Mouse (Mus musculus): ENCODE measurements around the gene Gpr1. TPM values are rescaled to one million over a fixed set of nuclear protein-coding genes. Genes with fewer than 3 reads are reported as not detected.

The Gpr1 gene
- polyA plus RNA-seq, 1 experiment from 2014 or later: 0.41 TPM

DNA sequence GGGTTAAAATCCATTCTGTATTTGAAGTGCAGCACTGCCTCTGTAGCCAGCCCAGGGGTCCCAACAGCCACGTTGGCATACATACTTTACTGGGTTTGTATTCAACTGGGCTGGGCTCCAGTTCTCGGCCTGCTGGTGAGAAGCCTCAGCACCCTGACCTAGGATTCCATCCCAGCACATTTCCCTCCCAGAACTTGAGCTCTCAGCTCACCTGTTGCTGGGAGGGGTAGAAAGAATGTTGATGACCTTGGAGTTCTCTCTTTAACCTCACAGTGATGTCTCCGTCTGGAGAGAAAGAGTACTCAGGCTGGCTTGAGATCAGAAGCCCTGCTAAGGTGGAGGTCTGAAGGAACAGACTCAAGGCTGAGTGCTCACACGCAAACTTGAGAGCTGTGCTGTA lies 25.0 kb upstream of the Gpr1 start:
- H3K9me3 ChIP-seq (ENCODE audit: control insufficient read depth, low read length): no peaks in the 10 kb centered on the region
- H3K27me3 ChIP-seq (ENCODE audit: control insufficient read depth, insufficient read depth, low read length): no peaks in the 10 kb centered on the region
- ATAC-seq (ENCODE audit: insufficient read depth, low FRiP score, low TSS enrichment): no peak
- H3K27ac ChIP-seq (ENCODE audit: low read depth, low read length): no peak overlapping the region
- no peak overlapping the region for H3K4me2 ChIP-seq (ENCODE audit: low read depth)
- no peaks in the 10 kb centered on the region for H3K4me1 ChIP-seq (ENCODE audit: control insufficient read depth, insufficient read depth, low read length)
- H3K36me3 ChIP-seq (ENCODE audit: control insufficient read depth, insufficient read depth, low read length): no peaks in the 10 kb centered on the region
- WGBS: 54% methylated on average over 4 of the region's 4 CpGs
- H3K9ac ChIP-seq (ENCODE audit: low read length): no peak overlapping the region
- H3K4me3 ChIP-seq (ENCODE audit: low read depth, low read length): no peak overlapping the region
- no peak for DNase-seq (ENCODE audit: low spot score)

GRCm38 (mm10) chr1:63237371-63237770 lies 23.0 kb upstream of the Gpr1 start:
- no peak overlapping the region for H3K9ac ChIP-seq (ENCODE audit: low read length)
- H3K27me3 ChIP-seq (ENCODE audit: control insufficient read depth, insufficient read depth, low read length): no peaks in the 10 kb centered on the region
- H3K27ac ChIP-seq (ENCODE audit: low read depth, low read length): no peak overlapping the region
- H3K4me1 ChIP-seq (ENCODE audit: control insufficient read depth, insufficient read depth, low read length): no peaks in the 10 kb centered on the region
- no peak overlapping the region for H3K4me3 ChIP-seq (ENCODE audit: low read depth, low read length)
- ATAC-seq (ENCODE audit: insufficient read depth, low FRiP score, low TSS enrichment): no peak
- no peak overlapping the region for H3K4me2 ChIP-seq (ENCODE audit: low read depth)
- DNase-seq (ENCODE audit: low spot score): no peak
- WGBS: 27% methylated on average over 5 of the region's 5 CpGs
- H3K9me3 ChIP-seq (ENCODE audit: control insufficient read depth, low read length): no peaks in the 10 kb centered on the region
- no peaks in the 10 kb centered on the region for H3K36me3 ChIP-seq (ENCODE audit: control insufficient read depth, insufficient read depth, low read length)

GRCm38 (mm10) chr1:63227241-63227640 lies 12.9 kb upstream of the Gpr1 start:
- DNase-seq (ENCODE audit: low spot score): no peak
- Histone ChIP-seq H3K36me3 (ENCODE audit: control insufficient read depth, insufficient read depth, low read length) (no peaks in the 10 kb centered on the region), H3K27ac (ENCODE audit: low read depth, low read length) (no peak overlapping the region), H3K27me3 (ENCODE audit: control insufficient read depth, insufficient read depth, low read length) (no peaks in the 10 kb centered on the region), H3K4me1 (ENCODE audit: control insufficient read depth, insufficient read depth, low read length) (no peaks in the 10 kb centered on the region), H3K4me2 (ENCODE audit: low read depth) (no peak overlapping the region), H3K4me3 (ENCODE audit: low read depth, low read length) (no peak overlapping the region), H3K9me3 (ENCODE audit: control insufficient read depth, low read length) (no peaks in the 10 kb centered on the region), H3K9ac (ENCODE audit: low read length) (no peak overlapping the region)
- 69% methylated on average over 5 of the region's 5 CpGs for WGBS
- no peak for ATAC-seq (ENCODE audit: insufficient read depth, low FRiP score, low TSS enrichment)

DNA sequence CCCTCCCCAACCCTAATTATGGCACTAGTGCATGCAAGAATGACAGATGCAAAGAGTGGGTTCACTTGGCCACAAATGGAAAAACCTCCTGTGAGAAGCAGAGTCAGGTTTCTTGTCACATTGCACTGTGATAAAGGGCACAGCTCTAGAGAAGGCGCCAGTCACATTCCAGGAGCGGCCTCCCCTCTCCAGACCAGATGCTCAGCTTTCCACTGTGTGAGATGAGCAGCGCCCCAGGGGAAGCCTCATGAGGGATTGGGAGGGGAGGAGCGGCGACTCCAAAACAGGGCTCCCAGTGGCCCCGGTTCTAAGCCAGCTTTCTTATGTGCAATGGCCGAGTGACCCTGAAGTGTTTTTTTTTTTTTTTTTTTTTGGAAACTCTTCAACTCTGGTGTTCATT lies 11.5 kb upstream of the Gpr1 start:
- ATAC-seq (ENCODE audit: insufficient read depth, low FRiP score, low TSS enrichment) (no peak), DNase-seq (ENCODE audit: low spot score) (peak; percentile 51)
- Histone ChIP-seq H3K4me1 (ENCODE audit: control insufficient read depth, insufficient read depth, low read length) (no peaks in the 10 kb centered on the region), H3K4me3 (ENCODE audit: low read depth, low read length) (no peak overlapping the region), H3K36me3 (ENCODE audit: control insufficient read depth, insufficient read depth, low read length) (no peaks in the 10 kb centered on the region), H3K9me3 (ENCODE audit: control insufficient read depth, low read length) (no peaks in the 10 kb centered on the region), H3K27ac (ENCODE audit: low read depth, low read length) (no peak overlapping the region), H3K4me2 (ENCODE audit: low read depth) (no peak overlapping the region), H3K9ac (ENCODE audit: low read length) (no peak overlapping the region), H3K27me3 (ENCODE audit: control insufficient read depth, insufficient read depth, low read length) (no peaks in the 10 kb centered on the region)
- WGBS: 16% methylated on average over 7 of the region's 7 CpGs

- H3K9ac ChIP-seq (ENCODE audit: low read length): no peak overlapping the region
- H3K27ac ChIP-seq (ENCODE audit: low read depth, low read length): no peak overlapping the region
- no peak for ATAC-seq (ENCODE audit: insufficient read depth, low FRiP score, low TSS enrichment)
- H3K9me3 ChIP-seq (ENCODE audit: control insufficient read depth, low read length): no peaks in the 10 kb centered on the region
- no peaks in the 10 kb centered on the region for H3K4me1 ChIP-seq (ENCODE audit: control insufficient read depth, insufficient read depth, low read length)
- H3K36me3 ChIP-seq (ENCODE audit: control insufficient read depth, insufficient read depth, low read length): no peaks in the 10 kb centered on the region
- no peaks in the 10 kb centered on the region for H3K27me3 ChIP-seq (ENCODE audit: control insufficient read depth, insufficient read depth, low read length)
- no peak overlapping the region for H3K4me3 ChIP-seq (ENCODE audit: low read depth, low read length)
- H3K4me2 ChIP-seq (ENCODE audit: low read depth): no peak overlapping the region
- WGBS: 88% methylated on average over 4 of the region's 4 CpGs
- no peak for DNase-seq (ENCODE audit: low spot score)
Observed at GRCm38 (mm10) chr1:63225009-63225408, 10.7 kb upstream of the Gpr1 start.

DNA sequence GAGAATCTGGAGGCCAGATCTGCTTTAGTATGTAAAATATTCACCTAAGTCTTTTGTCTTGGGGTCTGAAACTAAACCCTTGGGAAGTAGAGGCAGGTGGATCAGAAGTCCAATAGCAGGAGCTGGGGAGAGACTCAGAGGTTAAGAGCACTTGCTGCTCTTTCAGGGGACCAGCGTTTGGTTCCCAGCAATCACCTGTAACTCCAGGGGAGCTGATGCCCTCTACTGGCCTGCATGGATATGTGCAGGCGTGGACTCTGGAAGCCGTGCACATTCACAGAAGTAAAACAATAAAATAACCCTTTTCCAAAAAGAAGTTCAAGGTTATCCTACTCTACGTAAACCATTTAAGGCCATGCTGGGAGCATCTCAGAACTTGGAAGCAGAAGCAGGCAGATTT lies 4.9 kb upstream of the Gpr1 start:
- H3K9me3 ChIP-seq (ENCODE audit: control insufficient read depth, low read length): 0 out of 2 replicates have a peak, but pooled peaks cover 3% of the 10 kb centered on the region
- H3K4me2 ChIP-seq (ENCODE audit: low read depth): no peak overlapping the region
- no peak for DNase-seq (ENCODE audit: low spot score)
- H3K36me3 ChIP-seq (ENCODE audit: control insufficient read depth, insufficient read depth, low read length): no peaks in the 10 kb centered on the region
- H3K4me1 ChIP-seq (ENCODE audit: control insufficient read depth, insufficient read depth, low read length): no peaks in the 10 kb centered on the region
- no peak overlapping the region for H3K4me3 ChIP-seq (ENCODE audit: low read depth, low read length)
- no peak overlapping the region for H3K27ac ChIP-seq (ENCODE audit: low read depth, low read length)
- H3K9ac ChIP-seq (ENCODE audit: low read length): no peak overlapping the region
- WGBS: 94% methylated on average over 4 of the region's 4 CpGs
- no peaks in the 10 kb centered on the region for H3K27me3 ChIP-seq (ENCODE audit: control insufficient read depth, insufficient read depth, low read length)
- ATAC-seq (ENCODE audit: insufficient read depth, low FRiP score, low TSS enrichment): no peak

- no peak overlapping the region for H3K4me2 ChIP-seq (ENCODE audit: low read depth)
- no peak overlapping the region for H3K27ac ChIP-seq (ENCODE audit: low read depth, low read length)
- no peak overlapping the region for H3K9ac ChIP-seq (ENCODE audit: low read length)
- no peak for DNase-seq (ENCODE audit: low spot score)
- no peak for ATAC-seq (ENCODE audit: insufficient read depth, low FRiP score, low TSS enrichment)
- no peak overlapping the region for H3K4me3 ChIP-seq (ENCODE audit: low read depth, low read length)
- no peaks in the 10 kb centered on the region for H3K27me3 ChIP-seq (ENCODE audit: control insufficient read depth, insufficient read depth, low read length)
- H3K36me3 ChIP-seq (ENCODE audit: control insufficient read depth, insufficient read depth, low read length): no peaks in the 10 kb centered on the region
- H3K4me1 ChIP-seq (ENCODE audit: control insufficient read depth, insufficient read depth, low read length): no peaks in the 10 kb centered on the region
- 48% methylated on average over 7 of the region's 7 CpGs for WGBS
- H3K9me3 ChIP-seq (ENCODE audit: control insufficient read depth, low read length): 0 out of 2 replicates have a peak, but pooled peaks cover 3% of the 10 kb centered on the region
Observed at GRCm38 (mm10) chr1:63214631-63215030, 288 bp upstream of the Gpr1 start.

- peak overlapping the region; percentile 28 for H3K9ac ChIP-seq (ENCODE audit: low read length)
- peak; percentile 16 for DNase-seq (ENCODE audit: low spot score)
- H3K4me1 ChIP-seq (ENCODE audit: control insufficient read depth, insufficient read depth, low read length): no peaks in the 10 kb centered on the region
- H3K27ac ChIP-seq (ENCODE audit: low read depth, low read length): no peak overlapping the region
- peak overlapping the region; percentile 28; the same call in 1 of the 2 replicates for H3K4me2 ChIP-seq (ENCODE audit: low read depth)
- no peaks in the 10 kb centered on the region for H3K9me3 ChIP-seq (ENCODE audit: control insufficient read depth, low read length)
- WGBS: 23% methylated on average over 22 of the region's 22 CpGs
- ATAC-seq (ENCODE audit: insufficient read depth, low FRiP score, low TSS enrichment): no peak
- no peaks in the 10 kb centered on the region for H3K27me3 ChIP-seq (ENCODE audit: control insufficient read depth, insufficient read depth, low read length)
- no peaks in the 10 kb centered on the region for H3K36me3 ChIP-seq (ENCODE audit: control insufficient read depth, insufficient read depth, low read length)
- 0 out of 2 replicates have a peak overlapping the region, but pooled peaks have one; percentile 8 for H3K4me3 ChIP-seq (ENCODE audit: low read depth, low read length)
Observed at GRCm38 (mm10) chr1:63213478-63214270, 669 bp downstream of the Gpr1 start.

DNA sequence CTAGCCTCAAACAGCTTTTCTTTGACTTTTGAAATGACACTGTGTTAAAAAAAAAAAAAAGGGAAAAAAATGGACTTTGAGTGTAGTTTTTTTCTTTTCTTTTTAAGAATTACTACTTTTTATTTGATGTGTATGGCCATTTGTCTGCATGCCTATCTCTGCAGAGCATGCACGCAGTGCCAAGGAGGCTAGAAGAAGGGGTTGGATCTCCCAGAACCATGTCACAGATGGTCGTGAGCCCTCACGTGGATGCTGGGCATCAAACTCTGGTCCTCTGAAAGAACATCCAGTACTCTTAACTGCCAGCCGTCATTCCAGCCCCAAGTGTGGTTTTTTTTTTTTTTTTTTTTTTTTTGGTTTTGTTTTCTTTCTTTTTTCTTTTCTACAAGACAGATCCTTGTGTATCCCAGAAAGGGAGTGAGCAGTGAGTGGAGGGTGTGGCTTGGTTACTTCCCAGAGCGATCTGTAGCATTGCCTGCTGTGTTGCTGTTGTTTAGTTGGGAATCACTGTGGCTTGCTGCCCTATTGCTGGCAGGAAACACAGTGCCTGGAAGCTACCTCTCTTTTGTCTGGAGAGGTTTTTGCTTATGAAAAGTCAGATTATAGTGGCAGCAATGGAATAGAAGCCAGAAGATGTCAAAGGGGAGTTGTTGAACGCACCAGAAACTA lies 4.3 kb downstream of the Gpr1 start:
- DNase-seq (ENCODE audit: low spot score): no peak
- WGBS: 15% methylated on average over 6 of the region's 6 CpGs
- no peak for ATAC-seq (ENCODE audit: insufficient read depth, low FRiP score, low TSS enrichment)
- H3K4me2 ChIP-seq (ENCODE audit: low read depth): no peak overlapping the region
- no peaks in the 10 kb centered on the region for H3K9me3 ChIP-seq (ENCODE audit: control insufficient read depth, low read length)
- no peak overlapping the region for H3K4me3 ChIP-seq (ENCODE audit: low read depth, low read length)
- H3K27me3 ChIP-seq (ENCODE audit: control insufficient read depth, insufficient read depth, low read length): no peaks in the 10 kb centered on the region
- H3K27ac ChIP-seq (ENCODE audit: low read depth, low read length): no peak overlapping the region
- no peaks in the 10 kb centered on the region for H3K4me1 ChIP-seq (ENCODE audit: control insufficient read depth, insufficient read depth, low read length)
- no peak overlapping the region for H3K9ac ChIP-seq (ENCODE audit: low read length)
- no peaks in the 10 kb centered on the region for H3K36me3 ChIP-seq (ENCODE audit: control insufficient read depth, insufficient read depth, low read length)
